Mouse (Mus musculus) intestine, embryonic 14.5 days (tissue): ENCODE results near the gene Utp4. TPM values are rescaled to one million over a fixed set of nuclear protein-coding genes. Genes with fewer than 3 reads are reported as not detected.

Source experiments
- ATAC-seq: fragments of 200-750 bp; cut with Nextera tagmentation; replicated peaks from 2 replicates; pipeline ENCODE4 v1.8.0; 2017; ENCODE audit warnings: low read depth, moderate number of reproducible peaks, moderate TSS enrichment, moderate library complexity; ENCODE audit not compliant: low FRiP score, low TSS enrichment
- DNase-seq: peaks from one replicate; pipeline ENCODE4 v3.0.0-alpha.2; 2018; ENCODE audit warnings: low spot score
- H3K27ac ChIP-seq: fragments of 300-500 bp; sonication (generic); 2 replicates; pipeline ENCODE4 v1.5.1; 2014; ENCODE audit warnings: low read depth, mild to moderate bottlenecking, control low read depth
- H3K27me3 ChIP-seq: fragments of 300-500 bp; sonication (generic); replicated peaks from 2 replicates; pipeline ENCODE4 v1.6.1; 2014; ENCODE audit warnings: low read length, control low read depth; ENCODE audit not compliant: control insufficient read depth, insufficient read depth
- H3K36me3 ChIP-seq: fragments of 300-500 bp; sonication (generic); 2 replicates; pipeline ENCODE4 v1.6.1; 2014; ENCODE audit warnings: low read length, control low read depth; ENCODE audit not compliant: control insufficient read depth, insufficient read depth
- H3K4me1 ChIP-seq: fragments of 300-500 bp; sonication (generic); replicated peaks from 2 replicates; pipeline ENCODE4 v1.6.1; 2014; ENCODE audit warnings: low read length, control low read depth, mixed read lengths; ENCODE audit not compliant: control insufficient read depth, insufficient read depth
- H3K4me2 ChIP-seq: fragments of 300-500 bp; sonication (generic); 2 replicates; pipeline ENCODE4 v1.6.1; 2014; ENCODE audit warnings: low read length
- H3K4me3 ChIP-seq: fragments of 300-500 bp; sonication (generic); 2 replicates; pipeline ENCODE4 v1.5.1; 2014; ENCODE audit warnings: low read depth, low read length, control low read depth, mixed read lengths
- H3K9ac ChIP-seq: fragments of 300-500 bp; sonication (generic); 2 replicates; pipeline ENCODE4 v1.6.1; 2014; ENCODE audit warnings: mild to moderate bottlenecking, low read length
- H3K9me3 ChIP-seq: fragments of 300-500 bp; sonication (generic); 2 replicates; pipeline ENCODE4 v1.6.1; 2016; ENCODE audit warnings: low read length, control low read depth; ENCODE audit not compliant: control insufficient read depth
- WGBS: fragments of 180-500 bp; shearing (Covaris S2); extraction: QIAGEN DNeasy Blood & Tissue Kit; methylation state at CpG from one replicate; pipeline ENCODE4 v1.1.7; 2014; 5-methylcytosine and 5-hydroxymethylcytosine counted together
- polyA plus RNA-seq: library from polyadenylated mRNA; unstranded; fragments of >200 nt; fragmentation: Nextera tagmentation; extraction: Ambion mirVana; gene quantifications from 2 replicates; pipeline ENCODE4 v1.2.1, GENCODE M21; 2014

Utp4 gene
- polyA plus RNA-seq, 1 experiment from 2014 or later, result 79.6 TPM

DNA sequence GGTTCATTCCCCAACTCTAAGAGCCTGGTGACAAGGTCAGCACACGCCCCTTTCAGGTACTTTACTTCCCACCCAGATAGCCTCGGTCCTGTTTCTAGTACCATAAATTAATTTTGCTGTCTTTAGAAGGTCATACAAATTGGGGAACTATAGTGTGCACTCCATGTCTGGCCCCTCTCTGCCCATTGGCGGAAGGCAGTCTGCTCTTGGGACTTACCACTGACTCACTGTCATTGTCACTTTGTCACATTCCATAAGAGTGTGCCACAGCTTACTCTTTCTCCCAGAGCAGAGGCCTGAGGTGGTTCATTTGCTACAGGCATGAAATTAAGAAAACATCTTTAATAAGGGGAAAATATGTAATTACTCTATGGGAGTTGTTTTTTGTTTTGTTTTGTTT is 64.8 kb downstream of the Utp4 start:
- no peaks in the 10 kb centered on the region for H3K27me3 ChIP-seq
- no peaks in the 10 kb centered on the region for H3K36me3 ChIP-seq
- H3K4me3 ChIP-seq, result no peak overlapping the region
- DNase-seq, result no peak
- H3K9ac ChIP-seq, result no peak overlapping the region
- 79% methylated on average over 3 of the region's 3 CpGs for WGBS
- no peak for ATAC-seq
- H3K9me3 ChIP-seq, result no peaks in the 10 kb centered on the region
- H3K4me1 ChIP-seq, result 0 out of 2 replicates have a peak, but pooled peaks cover 3% of the 10 kb centered on the region
- H3K27ac ChIP-seq, result no peak overlapping the region
- H3K4me2 ChIP-seq, result no peak overlapping the region

DNA sequence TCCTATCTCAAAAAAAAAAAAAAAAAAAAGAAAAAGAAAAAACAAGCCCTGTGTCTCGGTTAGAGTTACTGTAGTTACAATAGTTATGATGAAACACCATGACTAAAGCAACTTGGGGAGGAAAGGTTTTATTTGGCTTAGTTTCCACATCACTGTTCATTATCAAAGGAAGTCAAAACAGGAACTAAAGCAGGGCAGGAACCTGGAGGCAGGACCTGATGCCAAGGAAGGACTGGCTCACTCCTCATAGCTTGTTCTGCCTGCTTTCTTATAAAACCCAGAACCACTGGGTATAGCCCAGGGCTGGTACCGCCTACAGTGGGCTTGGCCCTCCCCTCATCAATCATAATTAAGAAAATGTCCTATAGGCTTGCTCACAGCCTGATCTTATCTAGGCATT is 66.2 kb downstream of the Utp4 start:
- Histone ChIP-seq H3K36me3 (no peaks in the 10 kb centered on the region), H3K9me3 (no peaks in the 10 kb centered on the region), H3K4me2 (no peak overlapping the region), H3K9ac (no peak overlapping the region), H3K4me1 (0 out of 2 replicates have a peak, but pooled peaks cover 3% of the 10 kb centered on the region), H3K27ac (no peak overlapping the region), H3K27me3 (no peaks in the 10 kb centered on the region), H3K4me3 (no peak overlapping the region)
- DNase-seq (no peak), ATAC-seq (no peak)
- 84% methylated on average over 2 of the region's 2 CpGs for WGBS

DNA sequence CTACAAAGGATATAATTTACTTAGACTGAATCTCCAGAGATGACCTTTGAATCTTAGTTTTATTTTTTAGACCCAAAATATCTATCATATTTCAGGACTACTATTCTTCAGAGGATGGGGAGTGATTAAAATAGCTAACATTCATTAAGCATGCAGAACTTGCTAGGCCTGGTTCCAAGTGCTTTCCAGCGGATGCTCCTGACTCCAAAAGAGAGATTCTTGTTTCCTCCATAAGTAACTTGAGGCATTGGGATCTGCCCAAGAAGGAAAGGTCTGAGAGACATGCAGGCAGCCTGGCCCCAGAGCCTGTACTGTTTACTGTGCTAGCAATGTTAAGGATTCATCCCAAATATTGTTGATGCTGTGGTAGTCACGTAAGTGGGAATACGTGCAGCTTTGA is 68.9 kb downstream of the Utp4 start:
- H3K36me3 ChIP-seq, result no peaks in the 10 kb centered on the region
- no peak overlapping the region for H3K4me2 ChIP-seq
- 0 out of 2 replicates have a peak, but pooled peaks cover 3% of the 10 kb centered on the region for H3K4me1 ChIP-seq
- H3K4me3 ChIP-seq, result no peak overlapping the region
- H3K9me3 ChIP-seq, result no peaks in the 10 kb centered on the region
- 83% methylated on average over 3 of the region's 3 CpGs for WGBS
- H3K27me3 ChIP-seq, result no peaks in the 10 kb centered on the region
- H3K9ac ChIP-seq, result no peak overlapping the region
- no peak for DNase-seq
- no peak overlapping the region for H3K27ac ChIP-seq
- ATAC-seq, result no peak

DNA sequence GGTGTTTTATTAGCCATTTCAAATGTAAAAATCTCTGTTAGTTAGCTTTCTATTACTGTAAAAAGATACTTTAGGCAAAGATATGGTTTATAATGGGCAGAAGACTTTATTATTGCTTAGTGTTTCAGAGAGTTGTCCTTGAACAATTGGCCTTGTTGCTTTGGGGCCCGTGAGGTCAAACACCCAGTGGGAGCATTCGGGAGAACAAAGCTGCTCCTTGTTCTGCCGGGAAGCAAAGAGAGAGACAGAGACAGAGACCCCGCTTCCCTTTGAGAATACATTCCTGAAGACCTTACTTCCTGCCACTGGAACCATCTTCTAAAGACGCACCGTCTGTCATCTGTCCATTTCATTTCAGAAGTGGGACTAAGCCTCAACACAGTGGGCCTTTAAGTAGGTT is 69.9 kb downstream of the Utp4 start:
- Histone ChIP-seq H3K4me2 (no peak overlapping the region), H3K36me3 (no peaks in the 10 kb centered on the region), H3K4me3 (no peak overlapping the region), H3K9me3 (no peaks in the 10 kb centered on the region), H3K9ac (no peak overlapping the region), H3K4me1 (0 out of 2 replicates have a peak, but pooled peaks cover 3% of the 10 kb centered on the region), H3K27ac (no peak overlapping the region), H3K27me3 (no peaks in the 10 kb centered on the region)
- 69% methylated on average over 6 of the region's 6 CpGs for WGBS
- DNase-seq (no peak), ATAC-seq (no peak)

DNA sequence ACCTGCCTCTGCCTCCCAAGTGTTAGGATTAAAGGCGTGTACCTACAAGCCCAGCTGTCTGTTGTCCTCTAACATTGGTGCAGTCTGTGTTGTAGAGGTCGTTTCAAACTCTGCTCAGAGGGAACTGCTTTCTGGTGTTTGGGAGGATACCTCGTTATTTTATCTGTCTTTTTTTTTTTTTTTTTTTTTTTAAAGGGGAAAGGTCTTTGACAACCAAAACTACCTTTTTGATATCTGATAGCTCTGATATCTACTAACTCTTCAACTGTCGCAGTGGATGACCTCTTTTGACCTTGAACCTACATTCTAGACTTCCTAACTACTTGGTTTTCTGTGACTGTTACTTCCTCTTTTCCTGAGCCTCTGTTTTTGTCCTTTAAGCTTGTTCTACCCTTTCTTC is 71.1 kb downstream of the Utp4 start:
- H3K27me3 ChIP-seq, result no peaks in the 10 kb centered on the region
- no peak overlapping the region for H3K4me2 ChIP-seq
- 0 out of 2 replicates have a peak, but pooled peaks cover 3% of the 10 kb centered on the region for H3K4me1 ChIP-seq
- 68% methylated on average over 4 of the region's 4 CpGs for WGBS
- no peak overlapping the region for H3K27ac ChIP-seq
- H3K9ac ChIP-seq, result no peak overlapping the region
- H3K4me3 ChIP-seq, result no peak overlapping the region
- ATAC-seq (no peak), DNase-seq (no peak)
- H3K36me3 ChIP-seq, result no peaks in the 10 kb centered on the region
- H3K9me3 ChIP-seq, result no peaks in the 10 kb centered on the region

DNA sequence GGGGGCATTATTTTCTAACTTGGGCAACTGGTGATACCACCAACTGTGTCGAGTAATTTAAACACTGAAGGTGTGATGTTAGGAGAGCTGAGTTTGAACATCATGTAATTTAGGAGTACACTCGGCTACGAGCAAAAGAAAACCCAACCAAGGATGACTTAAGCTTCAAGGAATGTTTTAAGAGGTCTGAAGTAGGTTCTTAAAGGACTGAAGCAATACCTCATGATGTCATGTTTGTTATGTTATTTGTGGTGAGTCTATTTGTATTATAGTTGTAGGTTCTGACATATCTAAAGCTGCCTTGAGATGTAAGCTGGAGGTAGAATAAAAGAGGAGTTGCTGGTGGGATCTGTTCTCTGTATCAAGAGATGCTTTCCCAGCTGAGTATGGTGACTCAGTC is 76.5 kb downstream of the Utp4 start:
- no peak for DNase-seq
- Histone ChIP-seq H3K9ac (no peak overlapping the region), H3K27ac (no peak overlapping the region), H3K4me1 (no peaks in the 10 kb centered on the region), H3K4me3 (no peak overlapping the region), H3K4me2 (no peak overlapping the region), H3K27me3 (no peaks in the 10 kb centered on the region), H3K9me3 (no peaks in the 10 kb centered on the region), H3K36me3 (no peaks in the 10 kb centered on the region)
- ATAC-seq, result no peak
- WGBS, result 67% methylated on average over 3 of the region's 3 CpGs

DNA sequence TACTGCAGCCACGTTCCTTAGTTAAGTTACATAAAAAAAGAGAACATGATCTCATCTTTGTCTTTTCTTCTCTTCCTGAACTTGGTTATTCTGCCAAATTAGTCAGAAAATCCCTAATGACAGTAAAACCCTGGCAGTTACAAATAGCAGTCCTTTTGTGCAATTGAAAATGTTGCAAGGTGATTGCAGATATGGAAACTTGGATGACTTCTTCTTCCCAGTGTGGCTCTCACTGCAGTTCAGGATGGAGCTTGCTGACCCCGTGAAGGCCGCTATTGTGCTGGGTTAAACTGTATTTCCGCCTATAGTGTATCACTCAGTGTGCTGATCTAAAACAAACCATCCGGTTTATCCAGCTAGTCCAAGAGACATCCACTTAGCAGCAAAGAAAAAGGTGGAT is 78.5 kb downstream of the Utp4 start:
- Histone ChIP-seq H3K27me3 (no peaks in the 10 kb centered on the region), H3K4me2 (no peak overlapping the region), H3K36me3 (no peaks in the 10 kb centered on the region), H3K4me3 (no peak overlapping the region), H3K9me3 (no peaks in the 10 kb centered on the region), H3K27ac (no peak overlapping the region), H3K9ac (no peak overlapping the region), H3K4me1 (no peaks in the 10 kb centered on the region)
- WGBS, result 67% methylated on average over 5 of the region's 5 CpGs
- ATAC-seq, result no peak
- DNase-seq, result no peak

Other genes starting within 250 kb of the Utp4 start
- 9.1 and 10.9 TPM in 2 replicates for gene Tango6, start 210.6 kb upstream of the Utp4 start, polyA plus RNA-seq
- gene Has3, start 23.4 kb upstream of the Utp4 start, polyA plus RNA-seq, result 0.14 and 0.19 TPM in 2 replicates
- 15.1 TPM in 2 replicates for gene Sntb2, start 42.1 kb downstream of the Utp4 start, polyA plus RNA-seq
- gene Vps4a, start 137.6 kb downstream of the Utp4 start, polyA plus RNA-seq, result 64.2 and 68.3 TPM in 2 replicates
- 44.3 and 45.7 TPM in 2 replicates for gene Pdf, start 155.0 kb downstream of the Utp4 start, polyA plus RNA-seq
- 37.9 and 38.7 TPM in 2 replicates for gene Cog8, start 163.1 kb downstream of the Utp4 start, polyA plus RNA-seq
- gene Nip7, start 163.2 kb downstream of the Utp4 start, polyA plus RNA-seq, result 102 and 107 TPM in 2 replicates
- gene Tmed6, start 172.0 kb downstream of the Utp4 start, polyA plus RNA-seq, result 9.3 and 21.3 TPM in 2 replicates
- gene Terf2, start 202.9 kb downstream of the Utp4 start, polyA plus RNA-seq, result 14.2 and 14.9 TPM in 2 replicates